Mouse (Mus musculus) C2C12 (cell line): ENCODE results near the gene Pef1. TPM values are rescaled to one million over a fixed set of nuclear protein-coding genes. Genes with fewer than 3 reads are reported as not detected.

Source experiments
- H3K27me3 ChIP-seq: one replicate; pipeline ENCODE4 v1.6.1; 2011; ENCODE audit not compliant: control insufficient read depth, insufficient read depth, insufficient read length
- H3K36me3 ChIP-seq: one replicate; pipeline ENCODE4 v1.6.1; 2011; ENCODE audit not compliant: control insufficient read depth, insufficient read depth
- H3K4me3 ChIP-seq: one replicate; pipeline ENCODE4 v1.5.1; 2011; ENCODE audit warnings: mild to moderate bottlenecking, control low read depth; ENCODE audit not compliant: poor library complexity, insufficient read depth, severe bottlenecking
- H3K79me2 ChIP-seq: one replicate; pipeline ENCODE4 v1.6.1; 2011; ENCODE audit not compliant: control insufficient read depth, insufficient read depth
- H3K79me3 ChIP-seq: one replicate; pipeline ENCODE4 v1.6.1; 2011; ENCODE audit warnings: low read depth, control low read depth
- H3ac ChIP-seq: one replicate; pipeline ENCODE3; 2011; ENCODE audit warnings: low read depth; ENCODE audit not compliant: control insufficient read depth, insufficient read length
- CEBPB ChIP-seq: IDR thresholded peaks from one replicate; pipeline ENCODE4 v1.6.1; 2011; ENCODE audit warnings: low read depth, mild to moderate bottlenecking, control low read depth, moderate library complexity
- CTCF ChIP-seq: IDR thresholded peaks from one replicate; pipeline ENCODE4 v1.5.1; 2011; ENCODE audit not compliant: control insufficient read depth, insufficient read depth, insufficient read length
- FOSL1 ChIP-seq: IDR thresholded peaks from one replicate; pipeline ENCODE4 v1.8.0; 2011; ENCODE audit warnings: mild to moderate bottlenecking, low read length; ENCODE audit not compliant: poor library complexity, insufficient read depth, severe bottlenecking
- MAX ChIP-seq: IDR thresholded peaks from one replicate; pipeline ENCODE4 v1.6.1; 2011; ENCODE audit warnings: mild to moderate bottlenecking, control low read depth
- MYOD1 ChIP-seq: IDR thresholded peaks from one replicate; pipeline ENCODE4 v1.6.1; 2011; ENCODE audit warnings: low read depth; ENCODE audit not compliant: control insufficient read depth, insufficient read length
- MYOG ChIP-seq: IDR thresholded peaks from one replicate; pipeline ENCODE4 v1.6.1; 2011; ENCODE audit not compliant: control insufficient read depth, insufficient read length; ENCODE audit errors: extremely low read depth
- USF1 ChIP-seq: IDR thresholded peaks from one replicate; pipeline ENCODE4 v1.6.1; 2011; ENCODE audit warnings: low read depth, mild to moderate bottlenecking, control low read depth, moderate library complexity
- polyA plus RNA-seq: library from polyadenylated mRNA; unstranded; fragments of >200 nt; fragmentation: generic; extraction: Trizol; gene quantifications from one replicate; pipeline ENCODE4 v1.2.1, GENCODE M21; 2012; ENCODE audit warnings: missing spikeins

Gene Pef1
- polyA plus RNA-seq, 1 experiment, result 49.7 TPM

DNA sequence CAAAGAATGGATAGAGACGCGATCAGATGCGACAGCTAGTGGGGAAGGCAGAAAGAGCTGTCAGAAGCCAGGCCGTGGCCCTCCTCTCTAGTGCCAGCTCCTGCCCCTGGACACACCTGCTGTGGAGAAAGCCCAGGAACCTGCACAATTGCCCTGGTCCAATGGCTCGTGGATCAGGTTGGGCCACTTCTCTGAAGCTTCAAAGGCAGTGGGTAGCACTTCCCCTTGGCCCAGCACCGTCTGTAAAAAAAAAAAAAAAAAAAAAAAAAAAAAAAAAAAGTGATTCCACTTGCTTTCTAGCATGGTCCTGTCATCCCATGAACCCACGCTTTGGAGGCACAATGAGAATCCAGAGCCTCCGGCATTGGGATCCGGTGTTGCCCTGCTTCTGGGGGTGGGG, 65.5 kb downstream of the Pef1 start:
- Histone ChIP-seq H3K79me2 (no peaks in the 10 kb centered on the region), H3K79me3 (no peaks in the 10 kb centered on the region), H3K27me3 (no peaks in the 10 kb centered on the region), H3ac (no peak overlapping the region), H3K4me3 (no peak overlapping the region), H3K36me3 (peaks cover 10% of the 10 kb centered on the region)
- TF ChIP-seq MYOD1 (no peak), USF1 (no peak), CEBPB (no peak), MYOG (no peak), CTCF (no peak), FOSL1 (no peak), MAX (no peak)

DNA sequence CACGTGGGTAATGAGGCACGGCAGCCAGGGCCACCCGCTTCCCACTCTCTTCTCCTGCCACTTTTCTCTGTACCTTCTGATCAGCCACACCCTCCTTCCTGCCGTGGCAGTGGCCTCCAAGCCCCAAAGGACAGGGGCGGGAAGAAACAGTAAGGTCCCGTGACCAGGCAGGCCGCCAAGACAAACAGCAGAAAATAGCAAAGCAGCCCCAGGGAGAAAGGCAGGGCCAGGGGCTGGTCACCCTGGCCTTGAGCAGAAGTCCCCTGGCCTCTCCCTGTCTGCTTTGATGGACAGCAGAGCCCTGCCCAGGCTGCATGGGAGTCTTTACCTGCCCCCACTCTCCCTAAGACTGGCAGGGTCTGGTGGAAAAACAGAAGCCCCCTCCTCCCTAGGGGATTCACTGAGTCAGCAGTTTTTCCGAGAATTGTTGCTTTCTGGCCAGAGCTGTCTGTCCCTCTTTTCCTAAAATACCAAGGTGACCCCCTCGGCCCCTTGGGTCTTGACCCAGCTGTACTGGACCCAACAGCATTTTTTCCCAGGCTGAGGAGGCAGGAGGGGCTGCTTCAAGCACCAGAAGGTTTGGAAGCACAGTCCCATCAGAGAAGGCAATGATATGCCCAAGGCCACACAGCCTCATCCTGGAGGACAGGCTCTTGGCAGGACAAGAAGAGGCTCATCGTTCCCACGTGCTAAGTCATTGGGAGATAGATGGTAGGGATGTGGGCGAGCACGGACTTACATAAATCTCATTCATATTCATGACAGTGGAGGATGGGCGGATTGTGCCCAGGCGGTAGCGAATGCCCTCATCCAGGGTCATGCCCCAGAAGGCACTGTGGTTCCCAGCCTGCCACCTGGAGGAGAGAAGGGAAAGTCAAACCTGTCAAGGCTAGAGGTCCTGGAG, 66.2 kb downstream of the Pef1 start:
- Histone ChIP-seq H3K79me2 (peaks cover under 1% of the 10 kb centered on the region), H3ac (peak overlapping the region; percentile 21), H3K36me3 (peaks cover 10% of the 10 kb centered on the region), H3K79me3 (no peaks in the 10 kb centered on the region), H3K4me3 (no peak overlapping the region), H3K27me3 (no peaks in the 10 kb centered on the region)
- TF ChIP-seq USF1 (peak; percentile 74), FOSL1 (no peak)

DNA sequence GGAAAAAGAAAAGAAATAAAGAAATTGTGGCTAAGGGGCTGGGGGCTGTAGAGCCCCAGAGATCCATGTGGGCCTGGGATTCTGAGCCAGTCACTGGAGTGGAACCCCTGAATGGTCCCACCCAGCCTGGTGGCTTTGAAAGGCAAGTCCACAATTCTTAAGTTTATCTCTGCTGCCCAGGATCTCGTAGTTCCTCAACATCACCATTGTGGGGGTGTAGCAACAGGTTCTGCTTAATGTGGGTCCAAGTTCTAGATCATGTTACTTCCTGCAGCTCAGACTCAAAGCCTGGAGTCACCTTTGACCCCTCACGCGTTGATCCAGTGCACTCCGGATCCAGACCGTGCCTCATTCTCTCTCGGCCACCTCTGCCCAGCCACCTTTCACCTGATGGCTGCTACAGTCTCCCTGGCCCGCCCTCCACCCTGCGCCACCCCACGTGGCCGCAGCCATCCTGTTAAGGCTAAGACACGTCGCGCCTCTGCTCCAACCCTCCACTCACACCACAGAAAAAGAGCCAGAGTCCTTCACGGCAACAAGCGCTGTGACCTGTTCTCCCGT, 67.1 kb downstream of the Pef1 start:
- Histone ChIP-seq H3K4me3 (no peak overlapping the region), H3K36me3 (peaks cover 10% of the 10 kb centered on the region), H3K27me3 (no peaks in the 10 kb centered on the region), H3ac (no peak overlapping the region), H3K79me2 (peaks cover 10% of the 10 kb centered on the region), H3K79me3 (peaks cover 7% of the 10 kb centered on the region)
- TF ChIP-seq CTCF, result no peak
- no peak for TF ChIP-seq MYOG
- no peak for TF ChIP-seq MAX
- TF ChIP-seq CEBPB, result no peak
- TF ChIP-seq FOSL1, result no peak
- TF ChIP-seq USF1, result no peak
- TF ChIP-seq MYOD1, result no peak

DNA sequence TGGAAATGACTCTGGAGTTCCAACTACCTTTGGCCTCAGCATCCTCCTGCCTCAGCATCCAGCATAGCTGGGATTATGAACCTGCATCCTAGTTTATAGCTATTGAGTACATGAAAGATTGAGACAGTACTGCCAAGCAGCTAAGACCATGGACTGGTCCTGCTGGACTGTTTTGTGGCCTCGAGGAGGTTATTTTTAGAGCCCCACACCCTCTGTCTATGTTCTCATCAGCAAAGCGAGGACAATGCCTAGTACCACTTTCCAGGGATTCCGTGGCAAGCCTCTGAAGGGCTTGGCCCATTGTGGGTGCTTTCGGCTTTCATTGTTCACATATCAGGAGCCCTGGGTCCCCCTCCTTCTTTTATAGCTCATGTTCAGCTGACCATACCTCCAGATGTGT, 68.0 kb downstream of the Pef1 start:
- no peak overlapping the region for H3ac ChIP-seq
- peaks cover 9% of the 10 kb centered on the region for H3K79me3 ChIP-seq
- H3K79me2 ChIP-seq, result peaks cover 12% of the 10 kb centered on the region
- H3K4me3 ChIP-seq, result no peak overlapping the region
- TF ChIP-seq CTCF, result no peak
- peaks cover 10% of the 10 kb centered on the region for H3K36me3 ChIP-seq
- H3K27me3 ChIP-seq, result no peaks in the 10 kb centered on the region

DNA sequence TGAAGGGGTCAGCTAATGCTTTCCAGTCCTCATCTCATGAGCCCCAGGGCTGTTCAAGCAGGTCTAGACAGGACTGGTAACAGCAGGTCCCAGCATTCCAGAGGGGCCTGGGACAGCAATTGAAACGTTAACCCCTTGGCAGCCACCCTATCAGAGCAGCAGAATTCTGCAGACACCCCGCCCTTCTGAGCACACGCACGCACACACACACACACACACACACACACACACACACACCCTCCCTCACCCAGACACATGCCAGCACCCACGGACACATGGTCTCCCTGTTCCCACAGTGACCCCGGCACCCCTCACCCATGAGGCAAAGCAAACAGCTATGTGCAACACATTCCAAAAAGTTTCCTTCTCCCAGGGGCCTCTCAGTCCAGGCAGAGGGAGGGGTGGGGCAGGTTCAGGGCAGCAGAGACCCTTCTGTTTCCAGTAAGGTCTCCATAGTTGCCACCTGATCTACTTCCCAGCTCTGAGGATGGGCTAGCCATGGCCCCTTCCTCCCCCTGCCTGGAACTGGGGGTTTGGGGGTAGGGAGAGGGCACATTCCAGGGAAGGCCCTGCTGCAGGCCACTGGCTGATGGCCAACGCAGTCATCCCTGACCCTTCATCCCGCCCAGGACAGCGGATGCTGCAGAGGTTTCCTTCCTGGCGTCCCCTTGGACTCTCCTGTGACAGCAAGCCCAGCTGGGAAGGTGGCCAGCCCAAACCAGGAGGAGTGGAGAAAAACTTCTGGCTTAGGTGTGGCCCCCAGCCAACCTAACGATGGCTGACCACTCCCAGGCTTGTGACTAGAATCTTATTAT, 69.8 kb downstream of the Pef1 start:
- H3ac ChIP-seq, result no peak overlapping the region
- H3K79me3 ChIP-seq, result peaks cover 9% of the 10 kb centered on the region
- no peaks in the 10 kb centered on the region for H3K27me3 ChIP-seq
- TF ChIP-seq MYOD1, result no peak
- no peak for TF ChIP-seq FOSL1
- no peak for TF ChIP-seq MYOG
- TF ChIP-seq CEBPB, result no peak
- no peak overlapping the region for H3K4me3 ChIP-seq
- peaks cover 5% of the 10 kb centered on the region for H3K36me3 ChIP-seq
- H3K79me2 ChIP-seq, result peaks cover 12% of the 10 kb centered on the region
